ENCODE assay signal across 8 mouse cellular contexts in the genomic region with DNA sequence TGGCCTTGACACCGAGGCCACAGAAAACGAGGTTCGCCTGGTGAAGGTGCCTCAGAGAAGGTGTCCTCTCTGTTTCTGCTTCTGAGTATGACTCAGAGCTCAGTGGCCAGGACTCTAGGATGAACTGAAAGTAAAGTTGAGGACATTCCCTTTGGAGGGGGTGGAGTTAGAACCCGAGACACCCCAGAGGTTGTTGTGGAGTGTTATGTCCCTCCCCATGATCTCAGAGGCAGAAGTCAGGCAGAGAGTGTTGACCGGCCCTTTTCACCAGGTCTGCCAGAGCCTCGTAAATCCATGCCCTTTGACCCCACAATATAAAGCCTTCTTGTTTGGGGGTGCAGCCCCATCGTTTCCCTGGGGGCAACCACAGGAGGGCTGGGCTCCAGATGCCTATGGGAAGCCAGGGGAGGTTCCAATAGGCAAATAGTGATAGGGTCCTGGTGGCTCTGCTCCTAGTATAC. TPM values are rescaled to one million over a fixed set of nuclear protein-coding genes. Genes with fewer than 3 reads are reported as not detected.
DNase-seq lines count a peak whose midpoint lies in the region; ATAC-seq and TF ChIP-seq lines count a peak whose summit lies in the region.

No protein-coding gene starts in this region.

- no peak for TF ChIP-seq CTCF in heart, adult 2 months (IDR thresholded peaks at IDR 0.05)

- H3K9ac ChIP-seq in heart, adult 2 months (ENCODE audit: low read depth, low read length): no peak overlapping the region
- H3K9ac ChIP-seq in hindbrain, embryonic 15.5 days: no peak overlapping the region
- H3K9ac ChIP-seq in midbrain, embryonic 13.5 days (replicated peaks): peak overlapping the region; percentile 36

- TF ChIP-seq EP300 in heart, adult 2 months (IDR thresholded peaks at IDR 0.05; ENCODE audit: insufficient read depth, low read depth, low read length): no peak

- H3K4me1 ChIP-seq in heart, adult 2 months (ENCODE audit: control insufficient read depth, insufficient read depth, low read length): peaks cover 13% of the 10 kb centered on the region
- peaks cover 91% of the 10 kb centered on the region for H3K4me1 ChIP-seq in hindbrain, embryonic 15.5 days (replicated peaks)
- H3K4me1 ChIP-seq in midbrain, embryonic 13.5 days (replicated peaks): peaks cover 98% of the 10 kb centered on the region

- no peak overlapping the region for H3K27ac ChIP-seq in heart, adult 2 months
- H3K27ac ChIP-seq in hindbrain, embryonic 15.5 days (replicated peaks): peak overlapping the region; percentile 4
- peak overlapping the region; percentile 58 for H3K27ac ChIP-seq in midbrain, embryonic 13.5 days

- no peak for TF ChIP-seq POLR2A in heart, adult 2 months (IDR thresholded peaks at IDR 0.05; ENCODE audit: insufficient read depth, low read depth, low read length)

- H3K36me3 ChIP-seq in heart, adult 2 months (ENCODE audit: control insufficient read depth, insufficient read depth, low read length): no peaks in the 10 kb centered on the region
- no peaks in the 10 kb centered on the region for H3K36me3 ChIP-seq in hindbrain, embryonic 15.5 days
- no peaks in the 10 kb centered on the region for H3K36me3 ChIP-seq in midbrain, embryonic 13.5 days

- no peaks in the 10 kb centered on the region for H3K27me3 ChIP-seq in heart, adult 2 months (ENCODE audit: control insufficient read depth, insufficient read depth, low read length)
- H3K27me3 ChIP-seq in hindbrain, embryonic 15.5 days: no peaks in the 10 kb centered on the region
- H3K27me3 ChIP-seq in midbrain, embryonic 13.5 days: no peaks in the 10 kb centered on the region

- DNase-seq in heart, adult 11 months: peak; percentile 91
- DNase-seq in heart, adult 2 months: no peak
- DNase-seq in NIH3T3 (ENCODE audit: low read depth): peak; percentile 59
- DNase-seq in urinary bladder, adult 2 months (ENCODE audit: low spot score): no peak
- no peak for DNase-seq in thymus, adult 18-20 months
- no peak for DNase-seq in kidney, adult 9 months

- no peaks in the 10 kb centered on the region for H3K79me2 ChIP-seq in heart, adult 2 months (replicated peaks; ENCODE audit: control insufficient read depth, insufficient read depth, low read length)

- no peaks in the 10 kb centered on the region for H3K9me3 ChIP-seq in hindbrain, embryonic 15.5 days
- H3K9me3 ChIP-seq in midbrain, embryonic 13.5 days: no peaks in the 10 kb centered on the region

- intact Hi-C loops in heart, adult 2 months (cut with DNase I): no loop called here

- H3K4me3 ChIP-seq in heart, adult 2 months: no peak overlapping the region
- H3K4me3 ChIP-seq in hindbrain, embryonic 15.5 days: no peak overlapping the region
- H3K4me3 ChIP-seq in midbrain, embryonic 13.5 days (replicated peaks): 0 out of 2 replicates have a peak overlapping the region, but pooled peaks have one; percentile 7

- ATAC-seq in hindbrain, embryonic 15.5 days (ENCODE audit: low FRiP score, low read depth): no peak
- ATAC-seq in midbrain, embryonic 13.5 days: no peak

- H3K4me2 ChIP-seq in hindbrain, embryonic 15.5 days: peak overlapping the region; percentile 70
- H3K4me2 ChIP-seq in midbrain, embryonic 13.5 days (replicated peaks): peak overlapping the region; percentile 75

- 53% methylated on average over 7 of the region's 7 CpGs for WGBS in heart, adult 2 months
- WGBS in hindbrain, embryonic 15.5 days: 31% methylated on average over 7 of the region's 7 CpGs
- WGBS in midbrain, embryonic 13.5 days: 30% methylated on average over 7 of the region's 7 CpGs

RNA-seq across cellular contexts. Expression of a gene that starts 5.9 kb away (rescaled TPM):
- under 1 TPM; 0.78 to 0.98 TPM for total RNA-seq in heart, adult 2 months (2021)
- 1.7 and 2.7 TPM in 2 replicates for polyA plus RNA-seq in heart, adult 2 months (2012; rRNA removed)
- polyA plus RNA-seq in hindbrain, embryonic 15.5 days (2015; fragmentation: Nextera tagmentation; extraction: Ambion mirVana): 48.9 and 50.0 TPM in 2 replicates
- polyA plus RNA-seq in midbrain, embryonic 13.5 days (2015; fragmentation: Nextera tagmentation; extraction: Ambion mirVana): 44.1 and 49.3 TPM in 2 replicates
- 2.4 and 2.8 TPM in 2 replicates for polyA plus RNA-seq in urinary bladder, adult 2 months (2012; rRNA removed)

Comparison
In these comparisons a context has a peak if more than half of its experiments do, and no peak if none do; other contexts are left out.
1. DNase-seq: peak in heart, adult 11 months (single experiment) and NIH3T3 (single experiment); none in heart, adult 2 months (0 of 2), urinary bladder, adult 2 months (single experiment), thymus, adult 18-20 months (0 of 2) and kidney, adult 9 months (single experiment).
2. RNA of a gene that starts 5.9 kb away (polyA plus RNA-seq): 48.9 to 50.0 TPM in hindbrain, embryonic 15.5 days and 44.1 to 49.3 TPM in midbrain, embryonic 13.5 days; 1.7 to 2.7 TPM in heart, adult 2 months and 2.4 to 2.8 TPM in urinary bladder, adult 2 months; every median in the first group is over 10 times any median in the second.